Mouse (Mus musculus) layer of hippocampus, postnatal 10 days (tissue): ENCODE data around the gene Gm20716. TPM values are rescaled to one million over a fixed set of nuclear protein-coding genes. Genes with fewer than 3 reads are reported as not detected.

Experiments
- DNase-seq, 2 experiments: peaks; one replicate each; pipeline ENCODE4 v3.0.0; 2021; ENCODE audit warnings: low spot score in 2 of 2
- total RNA-seq, 2 experiments: library from RNA; stranded (reverse); gene quantifications; 2 replicates each; pipeline ENCODE4 v1.2.3; 2021

The Gm20716 gene
- total RNA-seq, 2 experiments from 2014 or later: 28.0 to 28.3 TPM

DNA sequence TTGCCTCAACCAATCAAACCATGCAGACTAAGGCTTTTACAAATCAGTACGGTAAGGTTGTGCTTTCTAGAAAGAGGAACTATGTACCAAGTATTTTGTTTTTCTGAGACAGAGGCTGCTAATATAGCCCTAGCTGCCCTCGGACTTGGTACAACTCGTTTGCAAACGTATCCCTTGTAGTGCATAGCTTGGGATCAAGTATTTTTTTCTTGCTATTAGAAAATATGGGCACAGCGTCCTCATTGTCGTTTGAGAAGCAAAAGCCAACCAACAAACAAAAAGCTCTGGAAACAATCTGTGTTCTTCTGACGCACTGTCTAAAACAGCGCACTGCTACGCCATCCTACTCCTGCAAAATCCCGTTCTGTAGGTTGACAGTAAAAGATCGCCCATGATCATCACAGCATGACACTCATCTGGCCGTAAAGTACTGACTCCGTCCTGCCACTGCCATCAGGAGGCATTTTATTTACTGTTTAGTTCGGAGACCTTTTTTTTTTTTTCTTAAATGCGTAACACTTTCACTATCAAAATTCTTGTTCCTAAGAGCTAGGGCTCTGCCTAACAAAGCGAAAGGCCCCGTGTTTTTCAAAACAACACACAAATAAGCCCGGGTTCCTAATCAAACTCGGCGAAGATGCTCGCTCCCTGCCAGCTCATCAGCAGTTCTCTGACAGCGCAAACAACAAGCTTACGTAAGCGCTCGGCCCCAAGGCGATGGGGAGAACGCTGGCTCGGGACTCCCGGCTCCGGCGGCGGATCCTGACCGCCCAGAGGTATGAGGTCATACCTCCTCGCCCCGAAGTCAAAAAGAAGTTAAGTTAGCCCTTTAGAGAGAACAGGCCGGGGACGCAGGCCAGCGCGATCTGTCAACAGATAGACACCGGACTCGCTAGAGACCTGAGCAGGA is 793 bp downstream of the Gm20716 start:
- no peak for DNase-seq

DNA sequence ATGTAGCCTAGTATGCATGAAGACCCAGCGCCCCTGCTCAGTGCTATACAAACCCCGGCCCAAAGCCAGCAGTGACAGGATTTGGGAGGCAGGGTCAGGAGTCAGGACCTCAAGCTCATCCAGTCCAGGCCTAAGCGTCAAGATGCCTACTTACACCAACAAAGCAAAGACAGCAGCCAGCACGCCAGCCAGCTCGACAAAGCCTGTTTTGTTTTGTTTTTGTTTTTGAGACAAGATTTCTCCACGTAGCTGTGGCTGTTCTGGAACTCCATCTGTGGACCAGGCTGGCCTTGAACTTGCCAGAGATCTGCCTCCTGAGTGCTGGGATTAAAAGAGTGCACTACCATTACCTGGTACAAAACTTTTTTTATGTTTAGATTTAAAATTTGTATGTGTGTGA is 6.8 kb downstream of the Gm20716 start:
- DNase-seq: no peak

DNA sequence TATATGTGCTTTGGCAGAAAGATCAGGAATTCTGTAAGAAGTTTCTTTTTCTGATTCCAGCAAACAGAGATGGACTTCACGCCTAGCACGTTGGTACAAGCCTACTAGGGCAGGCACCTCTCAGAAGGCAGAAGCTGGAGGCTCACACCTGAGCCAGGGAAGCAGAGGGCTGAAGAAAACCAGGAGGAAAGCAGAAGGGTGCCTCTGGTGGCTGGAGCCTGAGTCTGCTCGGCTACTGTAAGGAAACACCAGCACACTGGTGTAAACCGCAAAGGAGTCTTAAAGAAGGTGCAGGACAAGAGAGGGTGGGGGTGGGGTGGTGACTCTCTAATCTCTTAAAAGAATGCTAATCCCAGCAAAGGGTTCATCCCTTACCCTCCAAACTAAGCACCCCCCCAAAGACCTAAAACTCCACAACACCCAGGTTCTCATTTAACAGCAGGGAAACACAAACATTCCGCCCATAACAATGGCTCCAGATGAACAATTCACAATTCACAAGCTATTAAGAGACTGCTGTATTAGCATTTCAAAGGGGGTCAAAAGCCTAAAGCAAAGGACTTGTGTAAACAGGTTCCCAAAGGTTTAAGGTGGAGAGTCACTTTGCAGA is 16.3 kb downstream of the Gm20716 start:
- DNase-seq: no peak

DNA sequence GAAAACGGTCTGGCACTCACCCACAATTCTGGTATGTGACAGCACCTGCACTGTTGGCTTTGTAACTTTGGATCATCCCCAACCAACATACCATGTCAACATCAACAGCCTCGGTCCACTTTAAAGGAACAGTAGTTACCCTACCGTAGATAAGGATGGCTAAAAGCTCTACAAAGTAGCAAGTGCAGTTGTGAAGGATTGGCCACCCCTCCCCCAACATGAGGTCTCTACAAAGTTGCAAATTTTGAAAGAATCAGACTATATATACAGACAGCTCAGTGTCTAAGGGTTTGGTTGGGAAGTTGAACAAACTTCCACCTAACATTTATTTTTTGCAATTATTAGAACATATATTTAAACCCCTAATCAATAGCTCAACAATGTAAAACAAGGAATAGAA is 22.3 kb downstream of the Gm20716 start:
- DNase-seq: no peak

DNA sequence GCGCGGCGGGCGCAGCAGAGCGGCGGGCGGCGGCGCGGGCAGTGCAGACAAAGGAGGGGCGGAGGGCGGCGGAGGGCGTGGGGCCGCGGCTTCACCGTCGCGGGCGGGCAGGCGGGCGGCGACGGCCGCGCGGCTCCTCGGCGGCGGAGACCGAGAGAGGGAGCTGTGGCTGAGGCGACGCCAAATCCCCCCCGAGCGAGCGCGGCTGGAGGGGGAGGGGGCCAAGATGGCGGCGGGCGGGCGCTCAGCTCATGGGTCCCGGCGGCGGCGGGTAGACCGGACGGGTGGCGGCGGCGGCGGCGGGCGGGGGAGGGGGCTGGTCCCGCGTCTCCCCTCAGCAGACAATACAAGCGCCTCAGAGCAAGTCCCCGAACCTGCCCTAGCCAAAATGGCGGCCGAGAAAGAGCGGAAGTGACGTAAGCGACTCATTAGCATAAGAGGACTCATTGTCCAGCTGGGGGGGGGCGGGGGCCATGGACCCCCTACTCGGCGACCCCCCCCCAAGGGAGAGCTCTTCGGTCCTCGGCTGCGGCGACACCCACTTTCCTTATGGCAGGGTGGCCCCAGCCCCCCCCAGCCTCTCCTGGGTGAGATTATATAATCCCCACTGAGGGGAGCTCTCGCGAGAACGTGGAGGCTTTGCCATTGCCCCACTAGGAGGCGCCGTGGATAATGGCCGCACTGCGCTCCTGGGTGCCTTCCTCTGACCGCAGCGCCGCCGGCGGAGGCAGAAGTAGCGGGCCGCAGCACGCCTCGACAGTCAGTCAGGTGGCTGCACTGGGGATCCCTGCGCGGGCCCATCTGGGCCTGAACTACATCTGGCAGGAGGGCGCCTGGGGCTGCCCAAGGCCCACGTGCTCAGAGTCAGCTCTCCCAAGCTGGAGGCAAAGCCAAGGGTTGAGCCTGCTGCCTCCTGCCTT is 23.2 kb downstream of the Gm20716 start, which contains the start of gene Adnp:
TSS of gene Adnp (minus strand) at position 388 of the 920 bp plus-strand sequence.
- DNase-seq: peak; percentile 97 to 98

DNA sequence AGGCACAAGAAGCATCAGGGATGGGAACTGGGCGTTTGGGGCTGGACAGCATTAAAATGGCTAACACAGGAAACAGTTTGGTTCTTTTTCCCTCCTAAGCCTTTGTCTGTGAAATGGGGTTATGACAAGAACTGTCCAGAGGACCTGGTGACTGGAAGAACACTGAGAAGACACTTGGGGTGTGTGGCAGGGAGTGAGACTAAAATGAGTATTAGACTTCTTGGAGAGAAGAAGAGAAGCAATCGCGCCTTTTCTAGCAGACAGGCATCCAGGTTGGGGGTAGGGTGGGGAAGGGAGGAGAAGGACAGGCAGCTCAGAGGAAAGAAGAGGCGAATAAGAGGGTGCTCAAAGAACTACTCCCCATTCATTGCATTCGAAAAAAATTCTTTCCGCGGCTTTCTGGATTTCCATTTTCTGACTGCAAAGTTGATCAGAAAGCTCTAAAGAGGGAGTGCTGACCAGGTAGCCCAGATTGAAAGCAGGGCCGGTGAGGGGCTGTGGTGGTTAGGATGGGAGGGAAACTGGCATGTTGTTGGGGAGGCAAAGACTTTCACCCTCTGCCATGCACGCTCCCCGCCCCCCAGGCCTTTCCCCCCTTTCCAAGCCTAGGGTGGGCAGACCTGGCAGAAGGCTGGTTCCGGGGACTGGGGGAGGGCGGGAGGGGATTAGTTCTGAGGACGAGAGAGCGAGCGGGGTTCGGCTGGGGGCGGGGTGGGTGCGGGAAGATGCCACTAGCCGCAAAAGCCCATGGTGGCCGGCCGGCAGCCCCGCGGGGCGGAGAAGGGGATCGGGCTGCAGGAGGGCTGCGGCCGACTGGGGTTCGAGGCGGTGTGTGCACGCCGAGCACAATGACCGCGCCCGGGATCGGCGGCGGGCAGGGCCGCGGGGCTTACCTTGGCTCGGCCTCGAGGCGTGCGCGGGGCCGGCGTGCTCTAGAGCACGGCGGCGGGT is 24.2 kb downstream of the Gm20716 start:
- DNase-seq: peak; percentile 49 to 54

DNA sequence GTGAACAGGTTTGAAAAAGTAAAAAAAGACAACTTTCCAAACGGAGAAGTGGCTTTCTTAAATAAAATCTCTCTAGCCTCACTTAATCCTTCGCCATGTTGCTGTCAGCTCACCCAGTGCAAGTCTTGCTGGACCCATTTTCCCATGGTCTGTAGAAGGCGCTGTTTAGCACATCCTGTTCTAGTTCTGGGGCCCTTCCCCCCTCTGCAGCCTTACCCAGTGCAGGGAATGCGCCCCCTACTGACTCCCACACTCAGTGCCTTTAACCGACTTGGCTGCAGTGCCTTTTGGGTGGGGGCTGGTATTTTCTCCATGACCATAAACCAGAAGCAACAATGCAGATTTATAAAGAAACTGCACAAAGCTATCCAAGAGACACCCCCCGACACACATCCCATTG is 24.9 kb downstream of the Gm20716 start:
- DNase-seq: peak; percentile 96

DNA sequence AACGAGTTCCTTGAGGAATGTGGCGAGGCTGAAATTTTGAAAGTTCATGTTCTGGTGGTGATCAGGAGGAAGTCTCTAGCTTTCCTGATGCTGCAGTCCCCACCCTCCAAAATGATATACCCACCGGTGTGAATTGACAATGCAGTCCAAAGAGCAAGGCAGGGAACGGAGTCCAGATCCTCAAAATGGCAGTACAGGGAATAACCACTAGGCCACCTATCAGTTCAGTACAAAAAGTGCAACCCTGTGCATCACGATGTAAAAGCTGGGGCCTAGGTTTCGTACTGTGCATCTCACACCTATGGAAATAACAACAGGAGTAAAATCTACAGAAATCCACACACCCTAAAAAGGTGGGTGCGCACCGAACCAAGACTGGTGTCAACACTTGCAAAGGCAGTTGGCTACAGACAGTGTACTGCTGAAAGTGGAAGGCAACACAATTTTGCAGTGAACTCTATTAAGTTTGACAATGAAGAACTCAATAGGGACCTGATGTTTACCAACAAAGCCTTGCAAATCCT is 25.6 kb downstream of the Gm20716 start:
- no peak for DNase-seq

DNA sequence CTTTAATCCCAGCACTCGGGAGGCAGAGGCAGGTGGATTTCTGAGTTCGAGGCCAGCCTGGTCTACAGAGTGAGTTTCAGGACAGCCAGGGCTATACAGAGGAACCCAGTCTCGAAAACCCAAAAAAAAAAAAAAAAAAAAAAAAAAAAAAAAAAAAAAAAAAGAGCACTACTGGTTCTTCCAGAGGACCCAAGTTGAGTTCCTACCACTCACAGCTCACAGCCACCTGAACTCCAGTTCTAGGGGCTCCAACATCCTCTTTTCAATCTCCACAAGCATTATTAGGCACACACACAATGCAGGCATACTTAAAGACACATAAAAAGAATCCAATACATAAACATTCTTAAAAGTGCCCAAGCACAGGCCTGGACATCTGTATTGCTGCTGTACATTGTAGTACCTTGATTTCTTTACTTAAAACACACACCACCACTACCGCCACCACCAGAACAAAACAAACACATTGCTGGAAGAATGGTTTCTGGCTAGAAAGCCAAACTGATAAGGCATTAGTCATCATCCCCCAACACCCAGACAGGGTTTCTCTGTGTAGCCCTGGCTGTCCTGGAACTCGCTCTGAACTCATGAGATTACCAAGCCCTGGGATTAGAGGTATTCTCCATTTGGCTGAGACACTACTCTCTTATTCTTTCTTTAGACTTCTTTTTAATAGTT is 30.0 kb downstream of the Gm20716 start:
- no peak for DNase-seq

DNA sequence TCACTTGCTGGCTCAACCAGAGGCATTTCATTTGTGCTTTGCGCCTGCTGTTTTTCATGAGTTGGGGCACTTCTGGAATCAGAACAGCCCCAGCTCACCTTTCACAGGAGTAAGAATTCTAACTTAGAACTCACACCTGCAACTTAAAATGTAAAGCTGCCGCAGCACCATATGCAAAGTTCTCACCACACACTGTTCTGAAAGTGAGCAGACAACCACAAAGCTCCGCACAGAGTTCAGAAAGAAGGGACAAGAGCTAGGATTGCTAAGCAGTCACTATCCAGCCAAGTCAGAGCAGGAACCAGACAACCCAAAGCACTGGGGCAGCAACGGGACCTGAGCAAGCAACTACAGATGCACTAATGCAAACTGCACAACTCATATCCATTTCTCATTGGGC is 30.7 kb downstream of the Gm20716 start:
- DNase-seq: no peak

DNA sequence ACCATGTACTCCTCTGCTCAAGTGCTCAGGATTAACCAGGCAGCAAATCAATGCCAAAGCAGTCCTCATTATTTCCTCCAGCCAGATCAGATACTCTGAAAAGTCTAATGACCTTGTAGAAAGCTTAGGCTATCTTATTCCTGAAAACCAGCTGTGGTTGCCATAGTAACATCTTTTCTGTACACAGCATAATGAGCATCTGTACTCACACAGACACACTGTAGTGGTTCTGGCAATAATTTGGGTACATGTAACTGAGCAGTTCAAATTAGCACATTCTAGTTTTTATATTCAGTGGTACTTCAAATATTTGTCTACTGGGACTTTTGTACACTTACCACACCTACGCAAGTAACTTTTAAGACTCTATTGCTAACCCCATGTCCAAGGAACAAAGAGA is 31.7 kb downstream of the Gm20716 start:
- no peak for DNase-seq

DNA sequence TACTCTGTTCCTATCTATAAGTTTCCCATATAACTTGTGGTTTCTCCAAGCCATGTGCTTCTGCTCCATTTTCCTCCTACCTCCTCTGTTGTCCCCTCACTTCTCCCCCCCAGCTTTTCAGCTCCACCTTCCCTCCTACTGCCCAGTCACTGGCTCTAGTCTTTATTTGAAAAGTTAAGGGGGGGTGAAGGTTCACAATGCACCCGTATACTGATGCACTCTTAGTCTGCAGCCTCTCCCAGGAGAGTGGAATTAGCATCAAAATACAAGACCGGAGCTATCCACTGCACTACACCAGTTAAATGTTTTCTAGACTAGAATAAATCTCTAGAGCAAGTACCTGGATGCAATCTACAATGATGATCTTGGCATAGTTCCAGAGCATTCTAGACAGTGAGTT is 34.4 kb downstream of the Gm20716 start:
- no peak for DNase-seq

DNA sequence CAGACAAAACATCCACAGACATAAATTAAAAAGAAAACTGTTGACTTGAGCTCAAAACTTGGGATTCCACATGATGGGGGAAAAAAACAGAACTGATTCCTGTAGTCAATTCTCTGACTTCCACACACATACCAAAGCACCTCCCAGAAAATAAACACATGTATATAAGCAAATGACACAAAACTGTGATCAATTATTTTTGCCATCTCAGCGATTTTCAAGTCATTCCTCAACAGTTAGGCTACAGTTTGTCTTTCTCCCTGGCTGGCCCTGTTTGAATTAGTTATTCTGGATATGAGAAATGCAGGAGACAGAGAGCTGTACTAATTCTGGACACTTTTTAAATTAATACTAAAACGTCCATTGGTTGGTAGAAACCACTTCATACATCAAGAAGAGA is 36.5 kb downstream of the Gm20716 start:
- no peak for DNase-seq

DNA sequence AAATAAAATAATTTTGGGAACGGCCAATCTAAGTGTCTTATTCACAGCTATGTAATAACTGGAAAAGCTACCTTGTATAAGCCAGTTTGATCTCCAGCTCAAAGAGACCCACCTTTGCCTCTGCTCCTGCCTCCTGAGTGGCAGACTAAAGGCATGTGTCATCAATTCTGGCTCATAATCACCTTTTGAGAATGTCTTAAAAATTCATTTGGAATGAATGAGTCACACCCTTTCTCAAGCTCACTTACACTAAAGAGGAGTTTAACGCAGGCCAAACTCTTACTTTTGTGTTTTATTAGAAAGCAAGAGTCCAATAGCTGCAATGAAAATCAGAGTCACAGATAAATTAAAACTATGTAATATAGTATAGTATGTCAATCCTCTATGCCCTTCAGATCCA is 38.3 kb downstream of the Gm20716 start:
- no peak for DNase-seq

DNA sequence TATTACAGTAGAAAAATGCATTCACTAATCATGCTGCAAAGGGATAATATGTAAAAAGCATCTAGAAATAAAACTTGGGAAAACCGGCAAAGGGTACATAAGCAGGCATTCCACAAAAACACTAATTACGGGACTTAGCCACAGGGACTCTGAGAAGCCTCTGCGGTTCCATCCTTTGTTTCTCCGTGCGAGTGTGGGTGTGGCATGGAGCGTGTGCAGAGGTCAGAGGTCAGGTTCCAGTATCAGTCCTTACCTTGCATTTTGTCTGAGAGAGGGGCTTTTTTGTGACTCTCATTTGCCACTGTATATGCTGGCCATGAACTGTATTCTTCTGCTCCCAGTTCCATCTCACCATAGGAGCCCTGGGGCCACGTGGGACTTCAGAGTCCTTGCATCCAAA is 54.2 kb downstream of the Gm20716 start:
- DNase-seq: no peak

DNA sequence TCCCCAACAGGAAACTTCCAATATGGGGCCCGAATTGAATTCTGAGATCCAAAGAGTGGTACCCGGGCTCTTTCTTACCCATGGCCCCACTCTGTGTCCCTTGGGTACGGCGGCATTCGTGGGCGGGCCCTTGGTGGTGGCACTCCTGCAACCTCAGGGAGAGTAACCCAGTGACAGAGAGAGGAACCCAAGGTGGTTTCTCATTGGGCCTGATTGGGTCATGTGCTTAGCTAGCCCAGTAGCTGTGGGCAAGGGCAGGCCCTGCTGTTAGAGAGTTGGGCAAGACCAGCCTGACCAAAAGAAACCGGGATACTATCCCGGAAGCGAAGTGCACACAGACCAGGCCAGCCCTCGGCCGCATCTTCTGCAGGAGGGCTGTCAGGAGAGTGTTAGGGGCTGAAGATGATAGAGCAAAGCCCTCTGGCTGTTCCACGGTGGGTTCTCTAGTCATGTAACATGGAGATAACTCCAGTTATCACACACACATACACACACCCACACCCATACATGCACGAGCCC is 59.9 kb downstream of the Gm20716 start:
- no peak for DNase-seq

DNA sequence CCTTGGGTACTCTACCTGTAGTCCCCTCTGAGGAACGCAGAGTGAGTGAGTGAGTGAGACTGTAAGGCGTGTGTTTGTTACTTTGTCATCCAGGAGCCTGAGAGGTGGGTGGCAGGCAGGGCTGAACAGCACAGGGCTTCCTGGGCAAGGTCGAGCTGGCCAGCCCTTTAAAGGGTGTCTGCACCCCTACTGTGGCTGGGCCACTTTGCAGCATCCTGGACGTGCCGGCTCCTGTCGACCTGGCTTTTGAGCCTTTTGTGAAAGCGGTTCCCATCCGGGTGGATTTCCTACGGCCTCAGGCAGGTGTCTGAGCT is 60.4 kb downstream of the Gm20716 start:
- DNase-seq: no peak

DNA sequence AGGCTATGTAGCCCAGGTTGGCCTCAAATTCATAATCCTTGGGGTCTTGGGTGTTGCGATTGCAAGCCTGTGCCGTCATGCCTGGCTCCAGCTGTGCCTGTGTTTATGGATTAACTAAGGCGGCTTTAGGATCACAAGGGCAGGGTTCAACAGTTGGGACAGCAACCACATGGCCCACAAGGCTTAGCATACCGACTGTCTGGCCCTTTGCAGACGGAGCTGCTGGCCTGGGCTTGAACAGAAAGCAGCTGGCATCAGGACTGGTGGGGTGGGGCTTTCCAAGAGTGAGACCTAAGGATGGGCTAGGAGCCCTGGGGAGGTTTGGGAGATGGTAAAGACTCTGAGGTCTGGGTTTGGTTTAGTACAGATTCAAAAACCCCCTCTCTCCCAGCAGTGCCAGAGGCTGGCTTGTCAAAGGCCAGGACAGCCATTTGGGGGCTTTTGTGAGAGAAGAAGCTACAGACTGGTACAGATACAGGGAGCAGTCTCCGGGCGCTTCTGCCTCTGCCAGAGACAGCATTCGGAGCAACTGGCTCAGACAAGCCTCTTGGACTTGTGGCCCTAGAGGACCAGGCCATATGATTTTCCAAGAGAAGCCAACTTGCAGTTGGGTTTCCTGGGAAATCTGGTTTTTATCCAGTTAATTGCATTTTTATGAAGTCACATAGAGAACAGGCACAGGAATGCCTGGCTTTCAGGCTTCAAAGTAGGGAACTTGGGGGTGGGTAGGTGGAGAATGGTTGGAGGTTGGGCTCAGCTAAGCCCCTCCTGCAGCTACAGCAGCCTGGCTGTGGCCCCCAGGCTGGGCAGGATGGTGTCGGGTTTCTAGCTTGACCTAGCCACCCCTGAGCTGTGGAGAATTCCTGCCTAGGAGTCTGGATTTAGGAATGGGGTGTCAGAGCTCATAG is 61.0 kb downstream of the Gm20716 start:
- no peak for DNase-seq

DNA sequence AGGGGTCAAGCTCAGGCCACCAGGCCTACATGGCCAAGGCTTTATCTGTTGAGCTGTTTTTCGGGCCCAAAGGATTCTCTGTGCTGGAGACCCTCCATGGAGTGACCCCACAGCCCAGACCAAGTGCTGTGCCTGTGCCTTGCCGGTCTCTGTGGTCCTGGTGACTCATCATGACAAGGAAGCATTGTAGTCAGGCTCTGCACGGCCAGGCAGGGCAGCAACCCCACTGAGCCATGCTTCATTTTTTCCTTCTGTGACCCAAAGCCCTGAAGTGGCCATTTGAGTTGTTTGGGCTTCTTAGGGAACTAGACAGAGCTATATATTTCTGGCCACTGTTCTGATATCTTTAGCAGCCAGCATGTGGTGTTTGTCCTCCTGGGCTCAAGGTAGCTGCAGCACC is 62.4 kb downstream of the Gm20716 start:
- DNase-seq: no peak
